ENCODE assay signal across 8 mouse cellular contexts in genomic region chr2:152093356-152093792, GRCm38 (mm10). TPM values are rescaled to one million over a fixed set of nuclear protein-coding genes. Genes with fewer than 3 reads are reported as not detected.
DNase-seq lines count a peak whose midpoint lies in the region; ATAC-seq and TF ChIP-seq lines count a peak whose summit lies in the region.

No protein-coding gene starts in this region.

- TF ChIP-seq CTCF in G1E (IDR thresholded peaks at IDR 0.05; ENCODE audit: low read depth, low read length): no peak

- no peaks in the 10 kb centered on the region for H3K9me3 ChIP-seq in heart, embryonic 13.5 days
- H3K9me3 ChIP-seq in G1E (replicated peaks): peaks cover 8% of the 10 kb centered on the region
- no peaks in the 10 kb centered on the region for H3K9me3 ChIP-seq in embryonic facial prominence, embryonic 14.5 days (ENCODE audit: control insufficient read depth, low read length)
- H3K9me3 ChIP-seq in neural tube, embryonic 12.5 days: no peaks in the 10 kb centered on the region

- H3K27ac ChIP-seq in heart, embryonic 13.5 days (replicated peaks): no peak overlapping the region
- no peak overlapping the region for H3K27ac ChIP-seq in embryonic facial prominence, embryonic 14.5 days (replicated peaks; ENCODE audit: low read depth, low read length)
- H3K27ac ChIP-seq in neural tube, embryonic 12.5 days: no peak overlapping the region

- peaks cover 18% of the 10 kb centered on the region for H3K4me1 ChIP-seq in heart, embryonic 13.5 days
- no peaks in the 10 kb centered on the region for H3K4me1 ChIP-seq in G1E (ENCODE audit: insufficient read depth, low read depth, low read length)
- H3K4me1 ChIP-seq in embryonic facial prominence, embryonic 14.5 days (ENCODE audit: control insufficient read depth, insufficient read depth, low read length): 0 out of 2 replicates have a peak, but pooled peaks cover 5% of the 10 kb centered on the region
- peaks cover 64% of the 10 kb centered on the region for H3K4me1 ChIP-seq in neural tube, embryonic 12.5 days

- peak overlapping the region; percentile 75 for H3K4me2 ChIP-seq in heart, embryonic 13.5 days
- peak overlapping the region; percentile 66 for H3K4me2 ChIP-seq in embryonic facial prominence, embryonic 14.5 days (ENCODE audit: low read depth, low read length)
- peak overlapping the region; percentile 55 for H3K4me2 ChIP-seq in neural tube, embryonic 12.5 days (replicated peaks)

- no peak for DNase-seq in heart, adult 18-20 months
- DNase-seq in G1E (ENCODE audit: low spot score): no peak
- DNase-seq in embryonic facial prominence, embryonic 14.5 days (ENCODE audit: low spot score): peak; percentile 33
- DNase-seq in kidney, postnatal 4 days: peak; percentile 34 to 60
- no peak for DNase-seq in thymus, postnatal 14 days
- no peak for DNase-seq in B cell, adult 2 months

- 4% methylated on average over 58 of the region's 60 CpGs for WGBS in heart, embryonic 13.5 days
- 1% methylated on average over 25 of the region's 60 CpGs for WGBS in embryonic facial prominence, embryonic 14.5 days
- WGBS in neural tube, embryonic 12.5 days: 3% methylated on average over 59 of the region's 60 CpGs

- peak overlapping the region; percentile 70 for H3K9ac ChIP-seq in heart, embryonic 13.5 days
- H3K9ac ChIP-seq in embryonic facial prominence, embryonic 14.5 days (ENCODE audit: low read depth, low read length): peak overlapping the region; percentile 51
- peak overlapping the region; percentile 51; the same call in 1 of the 2 replicates for H3K9ac ChIP-seq in neural tube, embryonic 12.5 days

- no peaks in the 10 kb centered on the region for H3K36me3 ChIP-seq in heart, embryonic 13.5 days
- H3K36me3 ChIP-seq in G1E (replicated peaks): no peaks in the 10 kb centered on the region
- no peaks in the 10 kb centered on the region for H3K36me3 ChIP-seq in embryonic facial prominence, embryonic 14.5 days (ENCODE audit: control insufficient read depth, insufficient read depth, low read length)
- H3K36me3 ChIP-seq in neural tube, embryonic 12.5 days: peaks cover 29% of the 10 kb centered on the region

- H3K4me3 ChIP-seq in heart, embryonic 13.5 days: peak overlapping the region; percentile 54
- H3K4me3 ChIP-seq in G1E (ENCODE audit: low read depth, low read length): peak overlapping the region; percentile 35; the same call in 1 of the 2 replicates
- peak overlapping the region; percentile 45 for H3K4me3 ChIP-seq in embryonic facial prominence, embryonic 14.5 days (ENCODE audit: low read depth, low read length)
- peak overlapping the region; percentile 30 for H3K4me3 ChIP-seq in neural tube, embryonic 12.5 days

- peaks cover 98% of the 10 kb centered on the region for H3K27me3 ChIP-seq in heart, embryonic 13.5 days (replicated peaks)
- H3K27me3 ChIP-seq in G1E (ENCODE audit: insufficient read depth, low read length): peaks cover 5% of the 10 kb centered on the region; the same call in 1 of the 2 replicates
- H3K27me3 ChIP-seq in embryonic facial prominence, embryonic 14.5 days (replicated peaks; ENCODE audit: control insufficient read depth, insufficient read depth, low read length): peaks cover 57% of the 10 kb centered on the region
- H3K27me3 ChIP-seq in neural tube, embryonic 12.5 days (replicated peaks): peaks cover 27% of the 10 kb centered on the region

- ATAC-seq in heart, embryonic 13.5 days (ENCODE audit: extremely low read depth, insufficient number of reproducible peaks, low FRiP score, low TSS enrichment): no peak
- no peak for ATAC-seq in G1E (ENCODE audit: extremely low read depth, insufficient number of reproducible peaks, low FRiP score, poor library complexity, severe bottlenecking)
- no peak; the same call in 1 of the 2 replicates for ATAC-seq in embryonic facial prominence, embryonic 14.5 days (ENCODE audit: low read depth)
- ATAC-seq in neural tube, embryonic 12.5 days (ENCODE audit: low FRiP score, low read depth): no peak

RNA-seq across cellular contexts. Expression of gene Srxn1, which starts 11.9 kb away (rescaled TPM):
- polyA plus RNA-seq in heart, embryonic 13.5 days (2015; fragmentation: Nextera tagmentation; extraction: Ambion mirVana): 7.4 and 7.7 TPM in 2 replicates
- 10 to 100 TPM; 18.8 to 20.3 TPM for total RNA-seq in heart, adult 18-20 months (2021)
- 2.9 and 5.5 TPM in 2 replicates for total RNA-seq in G1E (2014; fragmentation: Nextera tagmentation)
- 17.8 and 21.0 TPM in 2 replicates for total RNA-seq in G1E (2017)
- polyA plus RNA-seq in G1E (2012): 2.5 and 4.0 TPM in 2 replicates
- 12.0 and 13.6 TPM in 2 replicates for polyA plus RNA-seq in embryonic facial prominence, embryonic 14.5 days (2014; fragmentation: Nextera tagmentation; extraction: Ambion mirVana)
- polyA plus RNA-seq in neural tube, embryonic 12.5 days (2016; fragmentation: Nextera tagmentation; extraction: Ambion mirVana): 19.5 and 20.2 TPM in 2 replicates

RNA-seq across cellular contexts. Expression of gene Scrt2, which starts 12.0 kb away (rescaled TPM):
- polyA plus RNA-seq in heart, embryonic 13.5 days (2015; fragmentation: Nextera tagmentation; extraction: Ambion mirVana): 0.04 TPM in 1 of 2 replicates, not detected in the other
- not detected for total RNA-seq in heart, adult 18-20 months (2021)
- total RNA-seq in G1E (2014; fragmentation: Nextera tagmentation) (not detected in 2 replicates), G1E (2017) (0.05 TPM in 1 of 2 replicates, not detected in the other)
- not detected in 2 replicates for polyA plus RNA-seq in G1E (2012)
- 0.29 TPM in 2 replicates for polyA plus RNA-seq in embryonic facial prominence, embryonic 14.5 days (2014; fragmentation: Nextera tagmentation; extraction: Ambion mirVana)
- 34.5 and 35.4 TPM in 2 replicates for polyA plus RNA-seq in neural tube, embryonic 12.5 days (2016; fragmentation: Nextera tagmentation; extraction: Ambion mirVana)

RNA-seq across cellular contexts. Expression of gene Tcf15, which starts 50.0 kb away (rescaled TPM):
- polyA plus RNA-seq in heart, embryonic 13.5 days (2015; fragmentation: Nextera tagmentation; extraction: Ambion mirVana): 9.2 and 9.4 TPM in 2 replicates
- total RNA-seq in heart, adult 18-20 months (2021): 10 to 100 TPM; 16.4 to 18.9 TPM
- not detected in 2 replicates for total RNA-seq in G1E (2014; fragmentation: Nextera tagmentation)
- not detected in 2 replicates for total RNA-seq in G1E (2017)
- not detected in 2 replicates for polyA plus RNA-seq in G1E (2012)
- polyA plus RNA-seq in embryonic facial prominence, embryonic 14.5 days (2014; fragmentation: Nextera tagmentation; extraction: Ambion mirVana): 10.6 TPM in 2 replicates
- 22.6 and 26.3 TPM in 2 replicates for polyA plus RNA-seq in neural tube, embryonic 12.5 days (2016; fragmentation: Nextera tagmentation; extraction: Ambion mirVana)

Comparison
In these comparisons a context has a peak if more than half of its experiments do, and no peak if none do; other contexts are left out.
1. DNase-seq: peak in embryonic facial prominence, embryonic 14.5 days (single experiment) and kidney, postnatal 4 days (2 of 2); none in heart, adult 18-20 months (0 of 2), G1E (single experiment), thymus, postnatal 14 days (single experiment) and B cell, adult 2 months (0 of 2).
2. RNA of gene Scrt2, which starts 12.0 kb away (polyA plus RNA-seq): 34.5 to 35.4 TPM in neural tube, embryonic 12.5 days; 0.29 TPM in embryonic facial prominence, embryonic 14.5 days, 0.04 TPM in heart, embryonic 13.5 days and not detected in G1E; every median in the first group is over 10 times any median in the second.
3. RNA of gene Tcf15, which starts 50.0 kb away (polyA plus RNA-seq): 22.6 to 26.3 TPM in neural tube, embryonic 12.5 days, 10.6 TPM in embryonic facial prominence, embryonic 14.5 days and 9.2 to 9.4 TPM in heart, embryonic 13.5 days; not detected in G1E; every median in the first group is over 10 times any median in the second.
4. Peak in every context shown above with its lines, with median percentiles within 50 percentile points of each other: H3K4me2 ChIP-seq, H3K4me3 ChIP-seq and H3K9ac ChIP-seq.